Mouse (Mus musculus) urinary bladder, adult 18-20 months (tissue): Measurements from ENCODE around the gene Ehbp1.

Source experiments
- DNase-seq, 2 experiments: peaks; one replicate each; pipeline ENCODE4 v3.0.0; 2022; ENCODE audit warnings: low spot score in 2 of 2, mixed read lengths in 2 of 2

The Ehbp1 gene

GRCm38 (mm10) chr11:22286371-22286872, 55.7 kb downstream of the Ehbp1 start:
- peak; percentile 44 to 48 for DNase-seq

- no peak for DNase-seq
Observed at GRCm38 (mm10) chr11:22276656-22277055, 65.4 kb downstream of the Ehbp1 start.

- DNase-seq = no peak
Observed at GRCm38 (mm10) chr11:22274144-22274543, 67.9 kb downstream of the Ehbp1 start.

- no peak for DNase-seq
Observed at GRCm38 (mm10) chr11:22273378-22273777, 68.7 kb downstream of the Ehbp1 start.

- no peak for DNase-seq
Observed at GRCm38 (mm10) chr11:22271889-22272288, 70.2 kb downstream of the Ehbp1 start.

- no peak for DNase-seq
Observed at GRCm38 (mm10) chr11:22269643-22270042, 72.4 kb downstream of the Ehbp1 start.

- DNase-seq = no peak
Observed at GRCm38 (mm10) chr11:22269173-22269572, 72.9 kb downstream of the Ehbp1 start.

- no peak for DNase-seq
Observed at GRCm38 (mm10) chr11:22267014-22267413, 75.1 kb downstream of the Ehbp1 start.

GRCm38 (mm10) chr11:22255418-22255817, 86.7 kb downstream of the Ehbp1 start:
- DNase-seq = no peak

- DNase-seq = no peak
Observed at GRCm38 (mm10) chr11:22249363-22249762, 92.7 kb downstream of the Ehbp1 start.

GRCm38 (mm10) chr11:22247736-22248135, 94.4 kb downstream of the Ehbp1 start:
- no peak for DNase-seq

- peak in 1 of 2 experiments; percentile 41 for DNase-seq
Observed at GRCm38 (mm10) chr11:22247069-22247468, 95.0 kb downstream of the Ehbp1 start.

GRCm38 (mm10) chr11:22235558-22235957, 106.5 kb downstream of the Ehbp1 start:
- no peak for DNase-seq

- peak in 1 of 2 experiments; percentile 22 for DNase-seq
Observed at GRCm38 (mm10) chr11:22234739-22235138, 107.4 kb downstream of the Ehbp1 start.

GRCm38 (mm10) chr11:22230906-22231305, 111.2 kb downstream of the Ehbp1 start:
- DNase-seq = no peak

- no peak for DNase-seq
Observed at GRCm38 (mm10) chr11:22225619-22226018, 116.5 kb downstream of the Ehbp1 start.

GRCm38 (mm10) chr11:22218222-22218621, 123.9 kb downstream of the Ehbp1 start:
- DNase-seq = no peak

GRCm38 (mm10) chr11:22216941-22217340, 125.2 kb downstream of the Ehbp1 start:
- DNase-seq = no peak

GRCm38 (mm10) chr11:22206611-22207010, 135.5 kb downstream of the Ehbp1 start:
- no peak for DNase-seq

GRCm38 (mm10) chr11:22206191-22206590, 135.9 kb downstream of the Ehbp1 start:
- no peak for DNase-seq

- no peak for DNase-seq
Observed at GRCm38 (mm10) chr11:22203413-22203812, 138.7 kb downstream of the Ehbp1 start.

- DNase-seq = no peak
Observed at GRCm38 (mm10) chr11:22201125-22201524, 141.0 kb downstream of the Ehbp1 start.

- no peak for DNase-seq
Observed at GRCm38 (mm10) chr11:22199881-22200280, 142.2 kb downstream of the Ehbp1 start.

GRCm38 (mm10) chr11:22198406-22198805, 143.7 kb downstream of the Ehbp1 start:
- DNase-seq = no peak
